ENCODE assay signal across 11 mouse cellular contexts in genomic region chr13:58668664-58669063, GRCm38 (mm10). TPM values are rescaled to one million over a fixed set of nuclear protein-coding genes. Genes with fewer than 3 reads are reported as not detected.
A peak's percentile ranks its signal among the peaks of the same experiment; 100 is the strongest.
DNase-seq lines count a peak whose midpoint lies in the region; ATAC-seq and TF ChIP-seq lines count a peak whose summit lies in the region.
"Had no signal": no experiment of that assay in that cellular context is flagged by ENCODE, and none has a peak within 500 bp of the region (broad histone marks: within the 10 kb centered on the region; RNA-seq: fewer than 3 reads in every experiment).

No protein-coding gene starts in this region.

- 0 out of 2 replicates have a peak, but pooled peaks have one; percentile 22 for ATAC-seq in heart, embryonic 12.5 days (ENCODE audit: insufficient number of reproducible peaks, low FRiP score)
- ATAC-seq in forebrain, embryonic 16.5 days: no peak
- 0 out of 2 replicates have a peak, but pooled peaks have one; percentile 59 for ATAC-seq in megakaryocyte-erythroid progenitor cell, adult 5-6 weeks (replicated peaks; ENCODE audit: low FRiP score, low TSS enrichment, poor library complexity, severe bottlenecking)

- 54% methylated on average over 21 of the region's 21 CpGs for WGBS in heart, embryonic 12.5 days
- WGBS in forebrain, embryonic 16.5 days: 63% methylated on average over 21 of the region's 21 CpGs
- 65% methylated on average over 21 of the region's 21 CpGs for WGBS in thymus, adult 2 months

- no peak for DNase-seq in heart, postnatal 10 days
- DNase-seq in ES-E14 (ENCODE audit: low read depth, low spot score): no peak
- DNase-seq in layer of hippocampus, adult 2 months (ENCODE audit: low spot score in 2 of 2): no peak
- no peak for DNase-seq in thymus, adult 2 months
- no peak for DNase-seq in right cerebral cortex, postnatal 14 days
- DNase-seq: cerebellum, adult 8-10 months; gastrocnemius, postnatal 10 days had no signal

- in situ Hi-C loops in ES-E14 (cut with MboI; ENCODE audit: low sequenced_read_pairs in 2 of 2, unreplicated experiment in 2 of 2): no loop called here

- TF ChIP-seq CTCF in layer of hippocampus, adult 2 months (conservative IDR thresholded peaks at IDR 0.05): no peak
- no peak for TF ChIP-seq CTCF in thymus, adult 2 months (IDR thresholded peaks at IDR 0.05; ENCODE audit: borderline replicate concordance, control insufficient read depth, extremely low read depth, insufficient read depth, low read length, poor library complexity)

- H3K27ac ChIP-seq in heart, embryonic 12.5 days (ENCODE audit: poor library complexity, severe bottlenecking): no peak overlapping the region
- no peak overlapping the region for H3K27ac ChIP-seq in ES-E14 (ENCODE audit: insufficient read depth, low read depth, low read length, poor library complexity, severe bottlenecking)
- H3K27ac ChIP-seq in forebrain, embryonic 16.5 days (ENCODE audit: low read length): no peak overlapping the region
- no peak overlapping the region for H3K27ac ChIP-seq in layer of hippocampus, adult 2 months
- H3K27ac ChIP-seq in thymus, adult 2 months (ENCODE audit: control insufficient read depth, insufficient read depth, low read length): no peak overlapping the region

- no peaks in the 10 kb centered on the region for H3K36me3 ChIP-seq in heart, embryonic 12.5 days
- no peaks in the 10 kb centered on the region for H3K36me3 ChIP-seq in ES-E14 (ENCODE audit: control insufficient read depth, insufficient read depth, low read length, poor library complexity, severe bottlenecking)
- H3K36me3 ChIP-seq in forebrain, embryonic 16.5 days (ENCODE audit: control insufficient read depth, insufficient read depth): no peaks in the 10 kb centered on the region
- no peaks in the 10 kb centered on the region for H3K36me3 ChIP-seq in thymus, adult 2 months (ENCODE audit: control insufficient read depth, insufficient read depth, low read length)

- peak overlapping the region; percentile 52 for H3K4me2 ChIP-seq in heart, embryonic 12.5 days
- peak overlapping the region; percentile 9; the same call in 1 of the 2 replicates for H3K4me2 ChIP-seq in forebrain, embryonic 16.5 days (ENCODE audit: low read length)

- 0 out of 2 replicates have a peak, but pooled peaks cover 3% of the 10 kb centered on the region for H3K4me1 ChIP-seq in heart, embryonic 12.5 days (replicated peaks)
- peaks cover 0 to 8% of the 10 kb centered on the region in 2 experiments; a peak in 1 of 4 replicates for H3K4me1 ChIP-seq in ES-E14 (ENCODE audit: control insufficient read depth in 2 of 2, insufficient read depth in 2 of 2, low read length in 2 of 2, poor library complexity in 1 of 2)
- H3K4me1 ChIP-seq in forebrain, embryonic 16.5 days (replicated peaks; ENCODE audit: control insufficient read depth, insufficient read depth, low read length): no peaks in the 10 kb centered on the region
- no peaks in the 10 kb centered on the region for H3K4me1 ChIP-seq in thymus, adult 2 months (replicated peaks; ENCODE audit: control insufficient read depth, insufficient read depth, low read length)

- no peaks in the 10 kb centered on the region for H3K27me3 ChIP-seq in heart, embryonic 12.5 days (replicated peaks)
- H3K27me3 ChIP-seq in forebrain, embryonic 16.5 days (replicated peaks; ENCODE audit: control insufficient read depth, insufficient read depth, low read length): no peaks in the 10 kb centered on the region
- no peaks in the 10 kb centered on the region for H3K27me3 ChIP-seq in thymus, adult 2 months (ENCODE audit: control insufficient read depth, insufficient read depth, low read length)

- intact Hi-C loops in heart, postnatal 10 days (cut with DNase I): no loop called here

- peak overlapping the region; percentile 10; the same call in 1 of the 2 replicates for H3K4me3 ChIP-seq in heart, embryonic 12.5 days
- peak overlapping the region; percentile 7 to 57; a peak in 2 of 4 replicates for H3K4me3 ChIP-seq in ES-E14 (ENCODE audit: insufficient read depth in 1 of 2, low read depth in 1 of 2, low read length in 2 of 2, poor library complexity in 1 of 2, severe bottlenecking in 1 of 2)
- H3K4me3 ChIP-seq in forebrain, embryonic 16.5 days (replicated peaks; ENCODE audit: low read length): no peak overlapping the region
- H3K4me3 ChIP-seq in layer of hippocampus, adult 2 months: no peak overlapping the region
- no peak overlapping the region for H3K4me3 ChIP-seq in thymus, adult 2 months (ENCODE audit: control insufficient read depth, insufficient read depth, low read length)

- TF ChIP-seq POLR2A in thymus, adult 2 months (IDR thresholded peaks at IDR 0.05; ENCODE audit: control insufficient read depth, extremely low read depth, insufficient read depth, low read length, poor library complexity): no peak

- no peak overlapping the region for H3K9ac ChIP-seq in heart, embryonic 12.5 days
- H3K9ac ChIP-seq in ES-E14 (ENCODE audit: insufficient read depth, low read depth, low read length, poor library complexity, severe bottlenecking): peak overlapping the region; percentile 47; the same call in 1 of the 2 replicates
- no peak overlapping the region for H3K9ac ChIP-seq in forebrain, embryonic 16.5 days (replicated peaks; ENCODE audit: low read depth, low read length)

- no peaks in the 10 kb centered on the region for H3K9me3 ChIP-seq in heart, embryonic 12.5 days (replicated peaks)
- no peaks in the 10 kb centered on the region for H3K9me3 ChIP-seq in ES-E14 (ENCODE audit: control insufficient read depth, insufficient read depth, low read depth, low read length)
- H3K9me3 ChIP-seq in forebrain, embryonic 16.5 days (ENCODE audit: control insufficient read depth, low read length): no peaks in the 10 kb centered on the region

TF ChIP-seq in ES-E14, 5 proteins besides CTCF, POLR2A, EP300 and RAD21:
- no peak for TF ChIP-seq HCFC1 (IDR thresholded peaks at IDR 0.05; ENCODE audit: borderline replicate concordance, insufficient read depth, low read length)
- no peak for TF ChIP-seq CHD2 (IDR thresholded peaks at IDR 0.05; ENCODE audit: low read depth, low read length)
- no peak for TF ChIP-seq MAFK (IDR thresholded peaks at IDR 0.05; ENCODE audit: insufficient read depth, low read depth, low read length)
- TF ChIP-seq ZC3H11A (IDR thresholded peaks at IDR 0.05; ENCODE audit: borderline replicate concordance, low read depth, low read length): no peak
- no peak for TF ChIP-seq ZNF384 (IDR thresholded peaks at IDR 0.05; ENCODE audit: low read depth, low read length)

RNA-seq across cellular contexts. Expression of gene Slc28a3, which starts 58.0 kb away (rescaled TPM):
- not detected in 2 replicates for polyA plus RNA-seq in heart, embryonic 12.5 days (2016; fragmentation: Nextera tagmentation; extraction: Ambion mirVana)
- total RNA-seq in heart, postnatal 10 days (2021): not detected
- 0.27 and 0.42 TPM in 2 replicates for total RNA-seq in ES-E14 (2012; rRNA removed)
- not detected in 2 replicates for polyA plus RNA-seq in forebrain, embryonic 16.5 days (2015; fragmentation: Nextera tagmentation; extraction: Ambion mirVana)
- 1.4 TPM in 1 of 2 replicates, not detected in the other for total RNA-seq in megakaryocyte-erythroid progenitor cell, adult 5-6 weeks (2014; fragmentation: Nextera tagmentation)
- not detected in 2 replicates for total RNA-seq in megakaryocyte-erythroid progenitor cell, adult 5-6 weeks (2017)
- total RNA-seq in layer of hippocampus, adult 2 months (2021): under 1 TPM in 1 of 2 experiments, not detected in 1; 0.10 TPM
- polyA plus RNA-seq in thymus, adult 2 months (2012; rRNA removed): 0.07 and 0.09 TPM in 2 replicates
- total RNA-seq: gastrocnemius, postnatal 10 days; left cerebral cortex, adult 18-20 months had no signal

Comparison
In these comparisons a context has a peak if more than half of its experiments do, and no peak if none do; other contexts are left out.
1. H3K4me3 ChIP-seq: peak in heart, embryonic 12.5 days (single experiment) and ES-E14 (2 of 2); none in forebrain, embryonic 16.5 days (single experiment), layer of hippocampus, adult 2 months (single experiment) and thymus, adult 2 months (single experiment).